Mouse (Mus musculus): Measurements from ENCODE around the gene Rnf145.

DNA sequence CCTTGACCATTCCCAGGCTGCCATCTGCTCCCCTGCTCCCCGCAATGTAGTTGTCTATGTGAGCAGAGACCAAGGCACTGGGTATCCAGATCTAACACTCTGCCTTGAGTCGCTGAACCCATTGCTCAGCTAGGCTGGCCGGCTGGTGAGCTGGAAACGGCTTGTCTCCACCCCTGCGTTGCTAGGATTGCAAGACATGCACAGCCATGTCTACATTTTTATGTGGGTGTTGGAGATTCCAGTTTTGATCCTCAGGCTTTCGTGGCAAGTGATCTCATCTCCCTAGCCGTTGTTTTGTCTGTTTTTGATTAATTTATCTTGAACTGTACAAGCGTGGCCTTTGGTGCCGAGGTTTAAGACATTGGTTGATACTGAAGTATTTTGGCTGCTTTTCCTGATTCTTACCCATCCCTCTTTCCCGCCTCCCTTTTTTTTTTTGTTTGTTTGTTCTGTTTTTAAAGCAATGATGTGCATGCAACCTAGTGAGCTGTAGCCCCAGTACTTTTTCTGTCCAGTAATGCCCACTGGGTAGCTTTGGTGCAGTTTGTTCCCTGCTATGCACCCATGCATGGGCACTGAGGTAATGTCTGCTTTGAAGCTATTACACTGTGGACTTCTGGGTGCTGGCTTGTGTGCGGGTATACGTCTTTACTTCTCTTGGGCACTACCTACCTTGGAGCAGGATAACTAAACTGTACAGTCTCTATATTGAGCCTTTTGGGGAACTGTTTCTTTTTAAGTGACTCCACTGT, 16.4 kb downstream of the Rnf145 start:
- TF ChIP-seq CTCF (IDR thresholded peaks at IDR 0.05; ENCODE audit: low read depth): no peak
- TF ChIP-seq EP300 (optimal IDR thresholded peaks at IDR 0.05): no peak
